Mouse (Mus musculus): ENCODE data around the gene 9130023H24Rik. TPM values are rescaled to one million over a fixed set of nuclear protein-coding genes. Genes with fewer than 3 reads are reported as not detected.

The 9130023H24Rik gene
- total and polyA plus RNA-seq, 2 experiments from 2014 or later: 4.3 to 5.6 TPM

- Histone ChIP-seq H3K9ac (replicated peaks; ENCODE audit: low read length) (no peak overlapping the region), H3K27me3 (ENCODE audit: insufficient read depth, low read length) (no peaks in the 10 kb centered on the region), H3K36me3 (ENCODE audit: insufficient read depth, low read length) (no peaks in the 10 kb centered on the region), H3K4me3 (ENCODE audit: low read length) (no peak overlapping the region), H3K27ac (no peak overlapping the region), H3K9me3 (ENCODE audit: low read length) (no peaks in the 10 kb centered on the region), H3K4me2 (ENCODE audit: low read depth, low read length) (no peak overlapping the region), H3K4me1 (ENCODE audit: insufficient read depth, low read length) (peaks cover 5% of the 10 kb centered on the region; the same call in 1 of the 2 replicates)
- ATAC-seq (no peak), DNase-seq (ENCODE audit: low spot score) (no peak)
- no peak for TF ChIP-seq CTCF (IDR thresholded peaks at IDR 0.05; ENCODE audit: low read depth)
- WGBS: 38% methylated on average over 5 of the region's 5 CpGs
Observed at GRCm38 (mm10) chr7:128256783-128257334, 19.0 kb upstream of the 9130023H24Rik start.

GRCm38 (mm10) chr7:128255757-128256156 lies 17.9 kb upstream of the 9130023H24Rik start:
- no peak for ATAC-seq
- no peak for TF ChIP-seq CTCF (IDR thresholded peaks at IDR 0.05; ENCODE audit: low read depth)

GRCm38 (mm10) chr7:128254978-128255377 lies 17.1 kb upstream of the 9130023H24Rik start:
- Histone ChIP-seq H3K9ac (replicated peaks; ENCODE audit: low read length) (no peak overlapping the region), H3K36me3 (ENCODE audit: insufficient read depth, low read length) (no peaks in the 10 kb centered on the region), H3K27me3 (ENCODE audit: insufficient read depth, low read length) (no peaks in the 10 kb centered on the region), H3K4me3 (ENCODE audit: low read length) (no peak overlapping the region), H3K9me3 (ENCODE audit: low read length) (no peaks in the 10 kb centered on the region), H3K4me2 (ENCODE audit: low read depth, low read length) (no peak overlapping the region), H3K27ac (no peak overlapping the region), H3K4me1 (ENCODE audit: insufficient read depth, low read length) (peaks cover 6% of the 10 kb centered on the region; the same call in 1 of the 2 replicates)
- 65% methylated on average over 2 of the region's 2 CpGs for WGBS
- ATAC-seq (no peak), DNase-seq (ENCODE audit: low spot score) (no peak)
- TF ChIP-seq CTCF (IDR thresholded peaks at IDR 0.05; ENCODE audit: low read depth): no peak

More at GRCm38 (mm10) chr7:128255757-128256156, 17.9 kb upstream of the 9130023H24Rik start:
- Histone ChIP-seq H3K27ac (no peak overlapping the region), H3K4me1 (ENCODE audit: insufficient read depth, low read length) (peaks cover 6% of the 10 kb centered on the region; the same call in 1 of the 2 replicates), H3K27me3 (ENCODE audit: insufficient read depth, low read length) (no peaks in the 10 kb centered on the region), H3K4me2 (ENCODE audit: low read depth, low read length) (no peak overlapping the region), H3K36me3 (ENCODE audit: insufficient read depth, low read length) (no peaks in the 10 kb centered on the region), H3K9me3 (ENCODE audit: low read length) (no peaks in the 10 kb centered on the region), H3K9ac (replicated peaks; ENCODE audit: low read length) (no peak overlapping the region), H3K4me3 (ENCODE audit: low read length) (no peak overlapping the region)
- no peak for DNase-seq (ENCODE audit: low spot score)
- WGBS: 90% methylated on average over 5 of the region's 5 CpGs

- H3K9ac ChIP-seq (replicated peaks; ENCODE audit: low read length): peak overlapping the region; percentile 30; the same call in 1 of the 2 replicates
- WGBS: 10% methylated on average over 24 of the region's 24 CpGs
- ATAC-seq (0 out of 2 replicates have a peak, but pooled peaks have one; percentile 27), DNase-seq (ENCODE audit: low spot score) (peak; percentile 37)
- H3K4me1 ChIP-seq (ENCODE audit: insufficient read depth, low read length): peaks cover 6% of the 10 kb centered on the region; the same call in 1 of the 2 replicates
- H3K27ac ChIP-seq: no peak overlapping the region
- H3K9me3 ChIP-seq (ENCODE audit: low read length): no peaks in the 10 kb centered on the region
- peak overlapping the region; percentile 30 for H3K4me3 ChIP-seq (ENCODE audit: low read length)
- H3K36me3 ChIP-seq (ENCODE audit: insufficient read depth, low read length): no peaks in the 10 kb centered on the region
- TF ChIP-seq CTCF (IDR thresholded peaks at IDR 0.05; ENCODE audit: low read depth): no peak
- H3K4me2 ChIP-seq (ENCODE audit: low read depth, low read length): peak overlapping the region; percentile 56
- no peaks in the 10 kb centered on the region for H3K27me3 ChIP-seq (ENCODE audit: insufficient read depth, low read length)
Observed at GRCm38 (mm10) chr7:128252609-128253008, 14.8 kb upstream of the 9130023H24Rik start.

GRCm38 (mm10) chr7:128251946-128252345 lies 14.1 kb upstream of the 9130023H24Rik start:
- 48% methylated on average over 12 of the region's 12 CpGs for WGBS
- H3K36me3 ChIP-seq (ENCODE audit: insufficient read depth, low read length): no peaks in the 10 kb centered on the region

GRCm38 (mm10) chr7:128249998-128250397 lies 12.2 kb upstream of the 9130023H24Rik start:
- Histone ChIP-seq H3K4me1 (ENCODE audit: insufficient read depth, low read length) (peaks cover 10% of the 10 kb centered on the region; the same call in 1 of the 2 replicates), H3K4me2 (ENCODE audit: low read depth, low read length) (no peak overlapping the region), H3K27me3 (ENCODE audit: insufficient read depth, low read length) (no peaks in the 10 kb centered on the region), H3K36me3 (ENCODE audit: insufficient read depth, low read length) (peaks cover 3% of the 10 kb centered on the region; the same call in 1 of the 2 replicates), H3K9me3 (ENCODE audit: low read length) (no peaks in the 10 kb centered on the region), H3K9ac (replicated peaks; ENCODE audit: low read length) (no peak overlapping the region), H3K4me3 (ENCODE audit: low read length) (no peak overlapping the region), H3K27ac (no peak overlapping the region)
- WGBS: 76% methylated on average over 5 of the region's 5 CpGs
- no peak for DNase-seq (ENCODE audit: low spot score)
- TF ChIP-seq CTCF (IDR thresholded peaks at IDR 0.05; ENCODE audit: low read depth): no peak
- no peak for ATAC-seq

More at GRCm38 (mm10) chr7:128251946-128252345, 14.1 kb upstream of the 9130023H24Rik start:
- Histone ChIP-seq H3K9ac (replicated peaks; ENCODE audit: low read length) (no peak overlapping the region), H3K4me3 (ENCODE audit: low read length) (no peak overlapping the region), H3K4me1 (ENCODE audit: insufficient read depth, low read length) (peaks cover 6% of the 10 kb centered on the region; the same call in 1 of the 2 replicates), H3K9me3 (ENCODE audit: low read length) (no peaks in the 10 kb centered on the region), H3K27me3 (ENCODE audit: insufficient read depth, low read length) (no peaks in the 10 kb centered on the region), H3K27ac (no peak overlapping the region), H3K4me2 (ENCODE audit: low read depth, low read length) (peak overlapping the region; percentile 56)
- DNase-seq (ENCODE audit: low spot score): no peak
- TF ChIP-seq CTCF (IDR thresholded peaks at IDR 0.05; ENCODE audit: low read depth): no peak
- ATAC-seq: no peak
